Mouse (Mus musculus) kidney, postnatal 14 days (tissue): ENCODE measurements at regions not wholly inside any gene's neighbourhood (a gene's known extent, or its start where the extent isn't known, plus 50 kb on each side); places are given as distances from the start of the nearest gene placed in this dataset.

ENCODE experiments used
- DNase-seq: peaks from one replicate; pipeline ENCODE4 v3.0.0; 2022; ENCODE audit warnings: mixed read lengths

- no peak for DNase-seq
Measured at GRCm38 (mm10) chr12:95054887-95055286, 637.1 kb upstream of the Flrt2 start.

DNA sequence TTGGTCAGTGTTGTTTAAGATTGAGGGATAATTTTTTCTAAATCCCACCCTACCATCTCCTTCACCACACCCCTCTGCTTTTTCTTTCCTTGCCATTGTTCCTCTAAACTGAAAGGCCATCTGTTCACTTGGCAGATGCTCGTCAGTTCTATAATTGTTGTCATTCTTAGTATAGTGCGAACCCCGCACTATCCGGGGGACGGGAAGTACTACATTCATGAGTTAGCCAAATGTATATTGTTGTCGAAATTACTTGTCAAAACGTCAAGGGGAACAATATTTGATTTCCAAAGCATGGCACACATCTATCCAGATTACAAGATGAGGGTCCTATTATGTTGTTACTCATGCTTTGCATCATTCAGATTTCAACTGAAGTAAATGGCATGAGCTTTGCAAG is 635.1 kb upstream of the Flrt2 start:
- no peak for DNase-seq

DNA sequence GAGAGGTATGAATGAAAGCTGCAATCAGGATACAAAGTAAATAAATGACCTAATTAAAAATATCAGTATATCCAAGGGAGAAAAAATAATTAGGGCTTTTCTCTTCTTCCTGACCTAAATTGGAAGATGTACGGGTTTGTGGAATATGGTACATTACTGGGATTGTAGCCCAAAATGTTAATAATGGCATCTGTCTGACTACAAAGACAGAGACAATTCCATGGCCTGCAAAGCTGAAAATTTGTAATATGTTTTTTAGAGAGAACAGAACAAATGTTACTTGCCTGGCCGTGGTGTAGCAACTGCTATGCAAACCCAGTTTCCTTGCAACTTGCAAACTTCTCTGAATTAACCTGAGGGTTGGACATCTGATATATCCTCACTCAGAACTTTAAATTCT is 632.6 kb upstream of the Flrt2 start:
- DNase-seq, result no peak

- DNase-seq, result no peak
Measured at GRCm38 (mm10) chr12:95072307-95072706, 619.7 kb upstream of the Flrt2 start.

- DNase-seq, result no peak
Measured at GRCm38 (mm10) chr12:95119223-95119952, 572.6 kb upstream of the Flrt2 start.

GRCm38 (mm10) chr12:95132804-95133203 is 559.2 kb upstream of the Flrt2 start:
- no peak for DNase-seq

DNA sequence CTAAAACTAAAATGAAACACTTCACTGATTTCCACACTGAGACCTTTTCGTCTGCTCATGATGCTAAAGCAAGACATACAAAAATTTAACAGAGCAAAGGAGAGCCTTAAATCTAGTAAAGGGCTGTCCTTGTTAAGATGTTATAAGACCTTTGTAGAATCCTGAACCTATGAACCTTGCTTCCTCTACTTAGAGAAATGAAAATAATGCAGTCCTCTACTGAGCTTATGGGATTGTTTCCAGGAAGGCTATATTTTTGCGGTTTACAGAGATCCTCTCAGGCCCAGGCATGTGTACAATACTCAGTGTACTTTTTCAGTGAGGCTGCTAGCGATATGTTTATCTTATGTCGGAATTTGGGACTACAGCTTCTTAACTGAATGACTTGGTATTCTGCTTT is 558.5 kb upstream of the Flrt2 start:
- no peak for DNase-seq

- no peak for DNase-seq
Measured at GRCm38 (mm10) chr12:95138167-95138566, 553.9 kb upstream of the Flrt2 start.

DNA sequence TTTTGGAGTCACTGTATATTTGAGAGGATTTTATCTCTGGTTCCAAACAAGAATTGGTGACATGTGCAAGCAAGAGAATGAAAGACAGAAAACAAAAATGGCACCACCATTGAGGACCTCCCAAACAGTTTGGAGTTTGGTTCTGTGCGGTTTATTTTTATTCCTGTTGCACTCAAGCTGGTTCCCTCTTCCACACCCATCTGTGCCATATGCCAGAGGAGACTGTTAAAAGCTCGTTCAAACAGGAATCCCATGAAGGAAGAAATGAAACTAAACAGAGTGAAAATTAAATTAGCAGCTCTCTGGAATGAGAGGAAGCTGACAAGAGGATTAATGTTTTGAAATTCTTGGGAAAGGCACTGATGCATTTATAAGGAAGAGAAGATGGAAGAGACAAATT is 521.0 kb upstream of the Flrt2 start:
- DNase-seq, result no peak

DNA sequence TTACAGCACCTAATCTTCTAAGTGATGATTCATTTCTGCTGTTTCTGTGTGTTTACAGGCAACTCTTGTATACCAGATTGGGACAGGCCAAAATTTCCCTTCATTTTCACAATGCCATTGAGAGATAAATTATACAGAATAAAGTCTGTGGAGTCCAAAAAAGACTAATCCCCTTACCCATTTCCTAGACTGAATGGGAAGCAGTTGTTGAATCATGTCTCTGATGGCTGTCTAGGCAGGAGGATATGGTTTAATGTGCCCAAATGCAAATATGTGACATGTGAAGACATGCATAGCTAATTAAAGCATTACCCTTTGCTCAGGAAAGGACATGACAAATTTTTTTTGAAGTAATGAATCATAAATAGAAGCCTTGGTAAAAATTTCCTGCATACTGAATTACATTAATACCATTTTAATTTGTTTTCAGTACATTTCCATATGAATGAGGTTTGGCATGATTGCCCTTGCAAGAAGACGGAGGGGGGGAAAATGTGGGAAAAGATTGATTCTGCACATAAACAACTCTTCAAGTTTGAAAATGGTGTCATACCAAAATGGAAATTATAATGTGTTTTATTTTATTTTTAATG is 518.1 kb upstream of the Flrt2 start:
- no peak for DNase-seq

- no peak for DNase-seq
Measured at GRCm38 (mm10) chr12:95202486-95202885, 489.5 kb upstream of the Flrt2 start.

- DNase-seq, result no peak
Measured at GRCm38 (mm10) chr12:95205081-95205480, 486.9 kb upstream of the Flrt2 start.

DNA sequence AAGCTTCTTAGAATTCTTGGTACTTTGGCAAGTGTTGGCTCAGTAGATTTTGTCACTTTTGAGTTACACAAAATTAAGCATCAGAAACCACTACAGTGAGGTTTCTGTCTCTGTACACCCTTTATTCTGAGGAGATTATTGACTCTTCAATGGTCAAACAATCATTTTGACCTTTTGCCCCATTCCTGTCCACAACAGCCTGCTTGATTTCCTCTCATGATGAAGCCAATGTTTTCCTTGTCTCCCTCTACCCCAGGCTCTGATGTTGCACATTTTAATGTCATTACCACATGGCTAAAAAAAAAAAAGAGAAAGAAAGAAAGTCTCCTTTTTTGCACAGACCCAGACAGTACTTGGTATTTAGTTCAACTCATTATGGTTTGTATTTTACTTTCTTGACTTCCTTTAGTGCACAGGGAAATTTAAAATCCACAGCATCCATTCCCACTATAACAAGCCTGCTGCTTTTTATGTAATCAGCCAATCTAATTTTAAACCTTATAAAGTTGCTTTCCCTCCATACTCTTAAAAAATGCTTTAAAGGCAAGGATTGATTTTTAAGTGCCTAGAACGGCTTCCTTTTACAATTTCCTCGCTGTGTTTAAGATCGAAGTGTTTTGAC is 452.8 kb upstream of the Flrt2 start:
- no peak for DNase-seq

- DNase-seq, result no peak
Measured at GRCm38 (mm10) chr12:95267187-95267586, 424.8 kb upstream of the Flrt2 start.

DNA sequence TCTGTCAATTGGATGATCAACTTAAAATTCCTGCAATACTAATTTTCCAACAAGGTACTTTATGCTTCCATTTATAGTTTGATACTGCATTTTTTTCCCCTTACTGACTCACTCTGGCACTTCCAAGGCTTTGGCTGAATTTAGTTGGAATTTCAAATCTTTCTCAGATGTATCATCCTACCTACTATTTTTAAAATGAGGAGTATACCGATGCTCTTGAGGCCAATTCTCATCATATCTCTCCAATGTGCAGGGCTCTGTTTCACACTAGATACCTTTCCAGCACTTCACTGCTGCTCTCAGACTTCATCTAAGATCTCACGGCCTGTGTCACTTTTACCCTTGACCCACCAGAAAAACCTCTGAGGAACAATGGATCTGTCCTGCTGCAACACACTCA is 386.6 kb upstream of the Flrt2 start:
- DNase-seq, result no peak

- DNase-seq, result no peak
Measured at GRCm38 (mm10) chr12:95315151-95315750, 376.8 kb upstream of the Flrt2 start.

DNA sequence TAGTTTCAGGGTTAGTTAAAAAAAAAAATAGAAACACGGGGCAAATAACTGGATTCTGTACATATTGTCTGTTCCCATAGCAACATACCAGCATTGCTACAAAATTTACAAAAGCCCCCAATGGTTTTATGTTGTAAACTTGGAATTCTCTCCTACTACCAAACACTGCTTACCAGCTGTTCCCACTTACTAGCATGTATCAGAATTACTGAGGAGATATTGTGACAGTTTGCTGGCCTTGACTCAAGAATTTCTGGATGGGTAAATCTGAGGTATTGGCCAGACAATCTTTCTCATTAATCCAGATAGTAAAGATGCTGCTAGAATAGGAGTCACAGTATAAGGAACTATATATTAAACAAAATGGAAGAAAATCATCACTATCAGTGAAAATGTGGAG is 375.2 kb upstream of the Flrt2 start:
- no peak for DNase-seq

- no peak for DNase-seq
Measured at GRCm38 (mm10) chr12:95321693-95322092, 370.3 kb upstream of the Flrt2 start.

GRCm38 (mm10) chr12:95329666-95330065 is 362.4 kb upstream of the Flrt2 start:
- no peak for DNase-seq

GRCm38 (mm10) chr12:95347786-95348185 is 344.2 kb upstream of the Flrt2 start:
- DNase-seq, result no peak

- no peak for DNase-seq
Measured at GRCm38 (mm10) chr12:95355151-95355550, 336.9 kb upstream of the Flrt2 start.

DNA sequence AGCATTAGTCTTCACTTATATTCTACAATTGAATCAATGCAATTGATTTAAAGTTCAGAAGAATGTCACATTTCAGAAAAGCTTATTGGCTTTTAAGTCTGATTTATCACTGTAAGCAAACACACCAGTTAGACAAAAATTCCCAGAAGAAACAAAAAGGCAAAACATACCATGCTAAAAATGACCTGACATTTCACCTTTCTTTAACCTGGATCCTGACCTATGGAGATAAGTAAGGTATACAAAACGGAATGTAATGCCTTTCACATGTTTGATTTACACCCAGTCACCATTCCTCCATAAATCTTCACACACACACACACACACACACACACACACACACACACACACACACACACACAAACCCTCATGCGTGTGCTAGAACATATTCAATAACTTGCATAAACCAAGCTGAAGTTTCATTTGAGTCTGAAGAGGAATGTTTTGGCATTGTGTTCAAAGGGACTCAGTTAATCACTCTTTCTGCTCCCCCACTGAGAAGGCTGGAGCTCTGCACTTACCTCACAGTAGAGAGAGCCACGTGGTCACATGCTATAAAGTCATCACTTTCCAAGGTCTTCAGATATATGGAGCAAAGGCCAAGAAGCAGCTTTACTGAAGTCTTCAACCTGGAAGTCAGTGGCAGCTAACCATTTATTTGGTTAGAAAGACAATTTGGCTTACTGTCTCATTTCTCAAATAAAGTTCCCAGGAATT is 307.6 kb upstream of the Flrt2 start:
- DNase-seq, result no peak

- no peak for DNase-seq
Measured at GRCm38 (mm10) chr12:95385688-95386087, 306.3 kb upstream of the Flrt2 start.
